Mouse (Mus musculus): ENCODE measurements around the gene Cdk10.

DNA sequence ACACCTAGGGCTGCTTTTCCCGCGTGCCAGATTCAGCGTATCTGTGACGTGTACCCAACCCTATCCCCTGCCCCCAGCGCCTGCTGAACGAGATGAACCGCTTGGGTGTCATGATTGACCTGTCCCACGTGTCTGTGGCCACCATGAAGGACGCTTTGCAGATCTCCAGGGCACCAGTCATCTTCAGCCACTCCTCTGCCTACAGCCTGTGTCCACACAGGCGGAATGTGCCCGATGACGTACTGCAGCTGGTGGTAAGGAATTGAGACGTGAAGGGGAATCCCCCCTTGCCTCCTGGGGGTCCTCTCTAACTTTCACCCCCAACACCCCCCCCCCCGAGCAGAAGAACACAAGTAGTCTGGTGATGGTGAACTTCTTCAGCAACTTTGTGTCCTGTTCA lies 24.8 kb upstream of the Cdk10 start:
- TF ChIP-seq CTCF (IDR thresholded peaks at IDR 0.05) (no peak), EP300 (IDR thresholded peaks at IDR 0.05) (no peak)
